Mouse (Mus musculus): Measurements from ENCODE around the gene Frzb.

DNA sequence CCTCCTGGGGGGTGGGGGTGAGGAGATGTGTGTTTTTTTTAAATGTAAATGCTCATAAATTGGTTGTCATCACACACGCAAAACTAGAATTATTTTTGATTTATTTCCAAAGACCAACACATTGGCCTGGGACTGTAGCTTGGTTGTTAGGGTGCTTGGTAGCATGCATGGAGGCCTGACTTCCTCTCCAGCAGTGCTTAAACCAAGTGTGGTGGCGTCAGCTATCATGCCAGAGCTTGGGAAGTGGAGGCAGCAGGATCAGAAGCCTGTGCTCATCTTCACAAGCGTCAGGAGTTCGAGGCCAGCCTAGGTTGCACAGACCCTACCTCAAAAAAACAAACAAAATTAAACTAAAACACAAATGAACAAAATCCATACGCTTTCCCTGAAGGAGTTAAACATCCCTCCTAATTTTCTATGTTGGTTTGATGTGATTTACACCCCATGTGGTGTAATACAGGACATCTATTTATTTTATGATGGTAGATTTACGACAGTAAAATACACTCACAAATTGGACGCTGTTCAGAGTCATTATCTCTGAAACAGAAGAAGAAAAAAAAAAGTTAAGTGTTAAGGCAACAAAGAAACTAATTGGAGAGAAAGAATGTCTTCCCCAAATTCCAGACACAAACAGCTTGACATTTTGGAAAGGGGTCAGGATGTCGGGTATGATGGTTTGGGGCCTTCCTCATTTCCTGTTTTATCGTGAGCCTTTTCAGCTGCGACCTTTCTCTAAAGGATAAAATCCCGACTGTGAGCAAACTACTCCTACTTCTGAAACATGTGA lies 12.4 kb downstream of the Frzb start:
- TF ChIP-seq CTCF (IDR thresholded peaks at IDR 0.05; ENCODE audit: low read depth, low read length) (no peak), POLR2A (IDR thresholded peaks at IDR 0.05; ENCODE audit: insufficient read depth, low read length) (no peak)
